ENCODE assay signal across 12 mouse cellular contexts in the genomic region with DNA sequence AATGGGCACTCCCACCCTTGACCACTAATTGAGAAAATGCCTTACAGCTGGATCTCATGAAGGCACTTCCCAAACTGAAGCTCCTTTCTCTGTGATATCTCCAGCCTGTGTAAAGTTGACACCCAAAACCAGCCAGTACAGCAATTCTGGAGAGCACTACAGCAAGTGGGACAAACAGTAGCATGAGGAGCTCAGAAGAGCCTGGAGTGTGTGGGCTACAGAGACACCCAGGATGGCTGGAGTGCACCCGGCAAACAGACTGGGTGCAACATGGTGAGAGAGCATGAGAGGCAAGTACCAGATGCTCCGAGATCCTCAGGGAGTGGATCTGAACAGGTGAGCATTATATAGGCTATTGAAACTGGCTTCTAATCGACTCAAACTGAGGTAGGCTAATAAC.
"Had no signal": no experiment of that assay in that cellular context is flagged by ENCODE, and none has a peak within 500 bp of the region (broad histone marks: within the 10 kb centered on the region; RNA-seq: fewer than 3 reads in every experiment).

No protein-coding gene starts in this region.

- DNase-seq: retina, postnatal 1 day; right cerebral cortex, adult 18-20 months; right cerebral cortex, postnatal 14 days; right cerebral cortex, postnatal 25 days; right cerebral cortex, postnatal 4 days; spleen, adult 18-20 months; thymus, adult 18-20 months; thymus, adult 2 months; thymus, postnatal 14 days; thymus, postnatal 25 days; thymus, postnatal 36 days; thymus, postnatal 4 days had no signal
